ENCODE assay signal across 8 mouse cellular contexts in the genomic region with DNA sequence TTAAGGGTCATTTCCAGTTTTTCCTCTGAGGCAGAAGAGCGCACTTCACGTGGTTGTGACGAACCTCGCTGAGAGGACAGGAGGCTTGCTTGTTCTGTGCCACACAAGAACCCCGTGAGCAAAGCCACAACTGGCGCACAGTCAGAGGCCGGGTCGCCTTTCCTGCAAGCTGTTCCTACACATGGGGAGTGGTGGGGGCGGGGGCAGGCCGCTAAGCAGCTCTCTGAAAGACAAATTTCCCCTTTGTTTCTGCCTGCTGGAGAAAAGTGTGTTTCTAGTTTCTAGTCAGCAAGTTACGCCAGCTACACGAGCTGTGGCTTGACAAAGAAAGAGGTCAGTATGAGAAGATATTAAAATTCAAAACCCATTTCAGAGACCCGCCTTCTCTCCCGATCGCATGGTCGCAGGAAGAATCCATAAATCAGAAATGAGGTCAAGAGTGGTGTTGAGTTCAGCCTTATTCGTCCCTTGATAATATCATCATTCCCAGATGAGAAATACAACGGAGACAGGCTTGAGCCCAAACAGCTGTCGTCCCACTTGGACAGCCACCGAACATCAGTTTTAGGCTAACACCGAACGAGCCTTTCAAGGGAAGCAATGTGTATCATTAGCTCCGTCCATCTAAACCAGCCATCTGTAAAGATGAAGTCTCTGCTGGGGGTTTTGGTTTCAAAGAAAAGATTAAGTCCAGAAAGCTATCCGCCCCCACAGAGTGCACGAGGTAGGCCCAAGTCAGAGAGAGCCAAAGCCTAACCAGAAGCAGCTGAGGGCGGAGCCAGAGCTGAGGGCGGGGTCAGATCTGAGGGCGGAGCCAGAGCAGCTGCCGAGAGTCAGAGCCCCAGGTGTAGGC. TPM values are rescaled to one million over a fixed set of nuclear protein-coding genes. Genes with fewer than 3 reads are reported as not detected.
A peak's percentile ranks its signal among the peaks of the same experiment; 100 is the strongest.
DNase-seq lines count a peak whose midpoint lies in the region; ATAC-seq and TF ChIP-seq lines count a peak whose summit lies in the region.

No protein-coding gene starts in this region.

- peaks cover 52% of the 10 kb centered on the region for H3K4me1 ChIP-seq in forebrain, embryonic 10.5 days
- H3K4me1 ChIP-seq in forebrain, postnatal 0 days (ENCODE audit: insufficient read depth) = peaks cover 20% of the 10 kb centered on the region
- H3K4me1 ChIP-seq in stomach, embryonic 16.5 days (ENCODE audit: control insufficient read depth, insufficient read depth, low read length) = peaks cover 31% of the 10 kb centered on the region

- peak overlapping the region; percentile 78 for H3K27ac ChIP-seq in forebrain, embryonic 10.5 days
- H3K27ac ChIP-seq in forebrain, postnatal 0 days (ENCODE audit: low read depth, low read length) = no peak overlapping the region
- H3K27ac ChIP-seq in stomach, embryonic 16.5 days (ENCODE audit: low read length) = peak overlapping the region; percentile 70

- TF ChIP-seq CTCF in forebrain, postnatal 0 days (IDR thresholded peaks at IDR 0.05; ENCODE audit: low read depth) = no peak

- TF ChIP-seq POLR2A in myocyte (IDR thresholded peaks at IDR 0.05; ENCODE audit: insufficient read length, low read depth) = no peak

- H3K4me2 ChIP-seq in forebrain, postnatal 0 days (ENCODE audit: low read depth) = no peak overlapping the region
- no peak overlapping the region for H3K4me2 ChIP-seq in myocyte (ENCODE audit: low read depth)
- H3K4me2 ChIP-seq in stomach, embryonic 16.5 days (ENCODE audit: low read depth, low read length) = peak overlapping the region; percentile 9

- no peak overlapping the region for H3K4me3 ChIP-seq in forebrain, embryonic 10.5 days
- no peak overlapping the region for H3K4me3 ChIP-seq in forebrain, postnatal 0 days (ENCODE audit: low read depth, low read length)
- no peak overlapping the region for H3K4me3 ChIP-seq in myocyte
- H3K4me3 ChIP-seq in stomach, embryonic 16.5 days (replicated peaks; ENCODE audit: low read length) = no peak overlapping the region

- DNase-seq in forebrain, embryonic 10.5 days (ENCODE audit: extremely low spot score, low spot score) = peak; percentile 42
- DNase-seq in forebrain, postnatal 0 days = no peak
- DNase-seq in adrenal gland, postnatal 14 days = peak; percentile 76
- DNase-seq in forelimb bud, embryonic 11.5 days (ENCODE audit: low read depth, low spot score) = peak; percentile 71
- DNase-seq in liver = peak; percentile 90

- no peaks in the 10 kb centered on the region for H3K79me2 ChIP-seq in myocyte (ENCODE audit: control insufficient read depth, insufficient read depth)

- H3K9ac ChIP-seq in forebrain, postnatal 0 days = no peak overlapping the region
- H3K9ac ChIP-seq in stomach, embryonic 16.5 days (ENCODE audit: low read length) = 0 out of 2 replicates have a peak overlapping the region, but pooled peaks have one; percentile 40

- no peak overlapping the region for H3ac ChIP-seq in myocyte (ENCODE audit: control insufficient read depth, insufficient read length)

- ATAC-seq in forebrain, postnatal 0 days = no peak
- peak; percentile 83 for ATAC-seq in inflammation-experienced regulatory T-cells, adult 6 months
- ATAC-seq in stomach, embryonic 16.5 days (ENCODE audit: insufficient read depth, low FRiP score) = no peak

- 55% methylated on average over 29 of the region's 29 CpGs for WGBS in forebrain, embryonic 10.5 days
- WGBS in forebrain, postnatal 0 days = 56% methylated on average over 29 of the region's 29 CpGs
- WGBS in stomach, embryonic 16.5 days = 25% methylated on average over 29 of the region's 29 CpGs

- no peaks in the 10 kb centered on the region for H3K9me3 ChIP-seq in forebrain, embryonic 10.5 days
- H3K9me3 ChIP-seq in forebrain, postnatal 0 days (ENCODE audit: low read length) = no peaks in the 10 kb centered on the region
- no peaks in the 10 kb centered on the region for H3K9me3 ChIP-seq in stomach, embryonic 16.5 days (replicated peaks; ENCODE audit: control insufficient read depth, low read length)

- no peaks in the 10 kb centered on the region for H3K36me3 ChIP-seq in forebrain, embryonic 10.5 days (replicated peaks)
- no peaks in the 10 kb centered on the region for H3K36me3 ChIP-seq in forebrain, postnatal 0 days (ENCODE audit: insufficient read depth)
- H3K36me3 ChIP-seq in myocyte (ENCODE audit: control insufficient read depth, insufficient read depth) = no peaks in the 10 kb centered on the region
- H3K36me3 ChIP-seq in stomach, embryonic 16.5 days (ENCODE audit: control insufficient read depth, insufficient read depth, low read length) = no peaks in the 10 kb centered on the region

- no peaks in the 10 kb centered on the region for H3K27me3 ChIP-seq in forebrain, embryonic 10.5 days (ENCODE audit: poor library complexity, severe bottlenecking)
- H3K27me3 ChIP-seq in forebrain, postnatal 0 days (ENCODE audit: insufficient read depth, low read length) = no peaks in the 10 kb centered on the region
- no peaks in the 10 kb centered on the region for H3K27me3 ChIP-seq in myocyte (ENCODE audit: control insufficient read depth, insufficient read depth, insufficient read length)
- no peaks in the 10 kb centered on the region for H3K27me3 ChIP-seq in stomach, embryonic 16.5 days (ENCODE audit: control insufficient read depth, insufficient read depth, low read length)

TF ChIP-seq in myocyte, 11 proteins besides CTCF, POLR2A, EP300 and RAD21:
- no peak for TF ChIP-seq MAX (IDR thresholded peaks at IDR 0.05; ENCODE audit: low read depth)
- no peak for TF ChIP-seq SRF (IDR thresholded peaks at IDR 0.05; ENCODE audit: control insufficient read depth, insufficient read length, low read depth)
- TF ChIP-seq USF1 (IDR thresholded peaks at IDR 0.05; ENCODE audit: low read depth) = no peak
- peak in 1 of 3 experiments; percentile 26 for TF ChIP-seq MYOG (IDR thresholded peaks at IDR 0.05; ENCODE audit: control insufficient read depth in 1 of 3, insufficient read depth in 1 of 3, insufficient read length in 2 of 3, low read depth in 2 of 3)
- TF ChIP-seq MYOD1 (IDR thresholded peaks at IDR 0.05; ENCODE audit: control insufficient read depth in 1 of 3, insufficient read length in 2 of 3, low read depth in 2 of 3) = peak in 2 of 3 experiments; percentile 7 to 20
- TF ChIP-seq TCF12 (IDR thresholded peaks at IDR 0.05; ENCODE audit: insufficient read depth, poor library complexity, severe bottlenecking) = no peak
- no peak for TF ChIP-seq REST (IDR thresholded peaks at IDR 0.05; ENCODE audit: insufficient read depth, insufficient read length)

RNA-seq across cellular contexts. Expression of a gene that starts 30.8 kb away (rescaled TPM):
- 10.6 and 12.2 TPM in 2 replicates for polyA plus RNA-seq in forebrain, embryonic 10.5 days (2016; fragmentation: Nextera tagmentation; extraction: Ambion mirVana)
- total RNA-seq in forebrain, postnatal 0 days (2014; rRNA removed) = 5.0 and 5.9 TPM in 2 replicates
- 3.2 and 3.5 TPM in 2 replicates for polyA plus RNA-seq in forebrain, postnatal 0 days (2015; fragmentation: Nextera tagmentation; extraction: Ambion mirVana)
- 40.1 and 41.1 TPM in 2 replicates for total RNA-seq in adrenal gland, postnatal 14 days (2021)
- polyA plus RNA-seq in inflammation-experienced regulatory T-cells, adult 6 months (2017; shearing (Covaris generic)) = 1 to 10 TPM; 6.1 to 6.8 (median 6.2) TPM
- 32.3 TPM for polyA plus RNA-seq in myocyte (2012; fragmentation: generic; extraction: Trizol)
- 21.3 and 22.0 TPM in 2 replicates for polyA plus RNA-seq in stomach, embryonic 16.5 days (2015; fragmentation: Nextera tagmentation; extraction: Ambion mirVana)
